Mouse (Mus musculus) embryonic stem cell, embryonic (primary cell): Measurements from ENCODE around the gene Olfr902.
"Not testable (repeated sequence)": the region's sequence is repeated elsewhere in the genome, so short reads cannot be mapped to it uniquely, and the experiment has no call there.

Source experiments
- CTCF ChIA-PET, 4 experiments: fragments of 300-600 bp in 2 of 4; fragments of 350-600 bp in 2 of 4; sonication (Branson Sonifier 250); formaldehyde crosslinking; loops; one replicate each; lab custom pipeline; 2022; ENCODE audit warnings: inconsistent platforms in 2 of 4; lab: Charles Lee
- POLR2A ChIA-PET, 4 experiments: fragments of 300-600 bp in 2 of 4; fragments of 350-600 bp in 2 of 4; sonication (Branson Sonifier 250); formaldehyde crosslinking; loops; one replicate each; lab custom pipeline; 2022; ENCODE audit warnings: antibody characterized with exemption in 4 of 4, inconsistent platforms in 1 of 4; lab: Charles Lee

The Olfr902 gene

GRCm38 (mm10) chr9:38447352-38447751, at the start of gene Olfr902:
TSS of gene Olfr902 (plus strand) at chr9:38447652.
- ChIA-PET CTCF (no interaction called here), POLR2A (no interaction called here)

- ChIA-PET POLR2A (no interaction called here), CTCF (no interaction called here)
Measured at GRCm38 (mm10) chr9:38401398-38401797, 46.1 kb upstream of the Olfr902 start, which contains the start of gene Olfr147. TSS of gene Olfr147 (plus strand) at chr9:38401698.

- CTCF ChIA-PET: not testable (repeated sequence)
Measured at GRCm38 (mm10) chr9:38407502-38407901, 40.0 kb upstream of the Olfr902 start.

DNA sequence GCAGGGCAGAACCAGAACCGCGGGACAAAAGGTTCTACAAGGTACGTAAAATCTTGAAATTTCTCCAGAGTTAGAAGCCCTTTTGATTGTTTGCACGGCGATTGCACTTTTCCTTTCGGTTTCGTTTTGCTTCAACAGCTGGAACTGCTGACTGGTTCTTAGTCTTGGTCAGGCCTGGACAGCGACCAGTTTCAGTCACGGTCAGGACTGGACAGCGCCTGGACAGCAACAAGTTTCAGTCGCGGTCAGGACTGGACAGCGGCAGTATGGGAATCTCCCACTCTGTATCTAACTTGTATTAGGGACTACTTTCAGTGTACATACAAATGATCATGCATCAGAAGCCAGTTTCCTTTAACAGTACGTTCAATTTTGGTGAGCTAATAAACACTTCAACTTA, 34.0 kb upstream of the Olfr902 start:
- CTCF ChIA-PET, POLR2A ChIA-PET: not testable (repeated sequence)

More at GRCm38 (mm10) chr9:38407502-38407901, 40.0 kb upstream of the Olfr902 start:
- POLR2A ChIA-PET: interaction anchor here in 2 of 4 experiments (0.6 to 1.5 kb wide), 2 partner anchors 236 to 745 kb away, joined by 3 to 7 read pairs; no protein-coding TSS in a partner anchor

DNA sequence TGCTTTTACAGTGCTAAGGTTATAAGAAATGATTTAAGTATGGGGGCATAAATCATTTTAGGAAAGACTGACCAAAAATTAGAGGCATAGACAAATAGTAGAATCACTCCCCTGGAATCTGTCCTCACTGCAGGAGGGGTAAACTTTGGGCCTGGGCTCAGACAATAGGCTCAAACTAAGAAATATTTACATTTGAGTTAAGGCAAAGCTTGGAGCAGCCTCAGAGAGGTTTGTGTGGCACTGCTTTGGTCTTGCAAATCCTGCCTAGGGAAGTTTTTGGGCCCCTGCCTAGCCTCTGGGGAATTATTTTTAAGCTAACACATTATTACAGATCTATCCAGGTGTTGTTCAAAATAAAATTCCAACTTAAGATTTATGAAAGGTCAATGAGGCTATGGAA, 23.7 kb upstream of the Olfr902 start:
- ChIA-PET POLR2A (no interaction called here), CTCF (no interaction called here)

DNA sequence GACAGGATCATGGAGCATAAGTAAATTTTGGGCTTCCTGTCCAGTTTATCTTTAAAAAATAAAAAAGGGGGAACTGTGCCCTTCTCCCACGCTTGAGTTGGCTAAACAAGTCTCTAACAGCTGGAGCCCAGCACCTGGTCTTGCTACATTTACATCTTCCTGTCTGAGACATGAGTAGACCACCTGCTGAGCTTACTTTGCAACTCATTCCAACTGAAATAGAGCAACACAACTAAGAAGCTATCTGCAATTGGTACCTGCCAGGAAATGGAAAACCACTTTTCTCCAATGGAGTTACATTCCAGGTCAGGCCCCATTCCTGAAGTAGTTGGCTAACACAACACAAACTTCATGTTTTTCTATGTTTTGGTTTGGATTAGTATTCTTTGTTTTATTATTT, 20.4 kb upstream of the Olfr902 start:
- ChIA-PET CTCF (no interaction called here), POLR2A (no interaction called here)

- ChIA-PET CTCF (no interaction called here), POLR2A (no interaction called here)
Measured at GRCm38 (mm10) chr9:38429155-38429554, 18.3 kb upstream of the Olfr902 start, which contains the start of gene Olfr901. TSS of gene Olfr901 (plus strand) at chr9:38429455.

DNA sequence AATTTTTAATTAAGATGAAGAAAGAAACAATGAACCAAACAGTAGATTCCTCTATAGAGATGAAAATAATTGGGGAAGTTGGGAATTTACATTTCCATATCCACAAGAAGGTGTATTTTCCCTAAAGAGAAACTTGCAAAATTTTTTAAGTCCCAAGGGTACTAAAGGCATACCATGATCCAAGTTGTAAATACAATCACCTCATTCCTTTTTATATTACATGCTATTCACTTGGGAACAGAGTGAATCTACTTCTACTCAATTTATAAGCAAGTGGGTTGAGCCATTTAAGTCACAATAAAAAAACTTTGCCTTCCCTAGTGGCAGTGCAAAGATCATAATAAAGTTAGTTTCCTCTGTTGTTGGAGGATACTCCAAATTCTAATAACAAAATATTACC, 15.4 kb downstream of the Olfr902 start, which contains the start of gene Olfr904:
Olfr904 (plus strand) TSS at position 301 of the 400 bp plus-strand sequence.
- ChIA-PET POLR2A (no interaction called here), CTCF (no interaction called here)

DNA sequence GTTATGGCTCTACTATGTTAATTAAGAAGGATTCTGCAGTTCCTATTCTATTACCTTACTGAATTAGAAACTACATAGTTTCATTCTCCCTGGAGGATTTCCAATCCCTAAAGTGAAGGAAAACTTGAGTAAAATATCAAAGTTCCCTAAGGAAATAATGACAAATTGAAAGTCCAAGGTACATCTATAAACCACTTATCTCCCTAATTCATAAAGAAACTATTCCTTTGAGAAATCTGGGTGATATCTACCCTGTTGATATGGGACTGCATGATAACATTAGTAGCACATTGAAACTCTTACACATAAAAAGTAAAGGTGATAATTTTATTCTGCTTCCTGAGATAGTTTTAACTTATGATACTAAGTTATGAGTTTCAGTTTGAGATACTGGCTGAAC, 23.4 kb downstream of the Olfr902 start, which contains the start of gene Olfr905:
Olfr905 (plus strand) TSS at position 301 of the 400 bp plus-strand sequence.
- POLR2A ChIA-PET: no interaction called here

DNA sequence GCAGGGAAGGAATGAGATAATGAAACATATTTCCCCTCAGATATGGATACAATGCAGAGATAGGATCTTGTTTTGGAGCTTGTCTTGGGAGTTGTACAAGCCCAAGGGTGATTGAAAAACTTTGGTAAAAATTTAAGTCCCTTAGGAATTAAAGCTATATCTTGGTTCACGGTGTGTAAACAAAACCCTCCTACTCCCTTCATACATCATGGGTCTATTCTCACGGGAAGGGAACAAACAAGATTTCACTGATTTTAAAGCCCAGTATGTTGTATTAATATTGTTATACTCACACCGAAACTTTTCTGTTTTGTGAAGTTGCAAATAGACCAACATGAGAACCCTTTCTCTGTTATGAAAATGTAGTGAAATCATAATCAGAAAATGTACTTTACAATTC, 39.3 kb downstream of the Olfr902 start, which contains the start of gene Olfr906:
Olfr906 (plus strand) TSS at position 301 of the 400 bp plus-strand sequence.
- POLR2A ChIA-PET: no interaction called here

More for the DNA sequence above, 23.4 kb downstream of the Olfr902 start, which contains the start of gene Olfr905:
- CTCF ChIA-PET: no interaction called here

GRCm38 (mm10) chr9:38495501-38495900, 48.0 kb downstream of the Olfr902 start, which contains the start of gene Olfr907:
TSS of gene Olfr907 (plus strand) at chr9:38495801.
- ChIA-PET POLR2A (no interaction called here), CTCF (no interaction called here)

More for the DNA sequence above, 39.3 kb downstream of the Olfr902 start, which contains the start of gene Olfr906:
- CTCF ChIA-PET: no interaction called here
